Comparison of ENCODE assay signal across 9 mouse cellular contexts in the genomic region with DNA sequence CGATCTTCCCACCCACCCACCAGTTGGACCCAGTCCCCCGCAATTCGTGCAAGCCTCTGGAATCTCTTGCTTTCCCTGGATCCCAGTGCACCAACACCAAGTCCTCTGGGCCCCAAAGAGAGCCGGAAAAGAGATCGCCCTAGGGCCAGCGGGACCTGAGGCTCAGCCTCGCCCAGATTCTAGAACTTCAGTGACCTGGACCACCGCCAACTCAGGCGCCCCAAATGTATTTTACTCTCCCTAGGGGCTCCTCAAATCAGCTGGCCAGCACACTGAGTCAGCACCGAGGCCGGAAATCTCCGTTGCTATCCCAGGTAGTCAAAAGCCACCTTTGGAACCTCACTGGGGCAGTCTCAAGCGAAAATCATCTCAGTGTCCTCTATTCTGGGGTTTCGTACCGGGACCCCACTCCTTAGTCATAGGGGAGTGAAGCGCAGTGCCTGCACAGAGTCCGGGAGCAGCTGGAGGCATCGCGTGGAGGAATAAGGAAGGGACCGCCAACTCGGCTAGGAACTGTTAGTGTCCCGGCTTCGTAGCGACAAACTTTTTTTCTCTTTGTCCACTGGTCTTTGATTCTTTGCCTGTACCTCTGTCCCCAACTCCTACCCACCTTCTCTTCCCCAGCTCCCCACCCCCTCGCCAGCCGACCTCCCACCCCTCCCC. TPM values are rescaled to one million over a fixed set of nuclear protein-coding genes. Genes with fewer than 3 reads are reported as not detected.
A peak's percentile ranks its signal among the peaks of the same experiment; 100 is the strongest.
DNase-seq lines count a peak whose midpoint lies in the region; ATAC-seq and TF ChIP-seq lines count a peak whose summit lies in the region.
"Had no signal": no experiment of that assay in that cellular context is flagged by ENCODE, and none has a peak within 500 bp of the region (broad histone marks: within the 10 kb centered on the region; RNA-seq: fewer than 3 reads in every experiment).

No protein-coding gene starts in this region.

- H3K4me3 ChIP-seq in lung, embryonic 15.5 days: peak overlapping the region; percentile 43
- H3K4me3 ChIP-seq in liver, postnatal 0 days (ENCODE audit: low read depth, low read length): peak overlapping the region; percentile 54
- peak overlapping the region; percentile 44 for H3K4me3 ChIP-seq in stomach, postnatal 0 days (ENCODE audit: low read depth, low read length)
- no peak overlapping the region for H3K4me3 ChIP-seq in cerebellum, adult 2 months (replicated peaks; ENCODE audit: insufficient read depth, low read depth, low read length)

- H3K9me3 ChIP-seq in lung, embryonic 15.5 days: no peaks in the 10 kb centered on the region
- no peaks in the 10 kb centered on the region for H3K9me3 ChIP-seq in liver, postnatal 0 days (ENCODE audit: low read length)
- no peaks in the 10 kb centered on the region for H3K9me3 ChIP-seq in stomach, postnatal 0 days (ENCODE audit: control insufficient read depth, low read length)

- no peaks in the 10 kb centered on the region for H3K36me3 ChIP-seq in lung, embryonic 15.5 days
- H3K36me3 ChIP-seq in liver, postnatal 0 days (replicated peaks; ENCODE audit: insufficient read depth, low read length): no peaks in the 10 kb centered on the region
- H3K36me3 ChIP-seq in stomach, postnatal 0 days (ENCODE audit: control insufficient read depth, insufficient read depth, low read length): no peaks in the 10 kb centered on the region

- peaks cover 98% of the 10 kb centered on the region for H3K27me3 ChIP-seq in lung, embryonic 15.5 days
- H3K27me3 ChIP-seq in liver, postnatal 0 days (ENCODE audit: insufficient read depth, low read length): peaks cover 58% of the 10 kb centered on the region
- H3K27me3 ChIP-seq in stomach, postnatal 0 days (ENCODE audit: control insufficient read depth, insufficient read depth, low read length): peaks cover 14% of the 10 kb centered on the region
- peaks cover 10% of the 10 kb centered on the region for H3K27me3 ChIP-seq in cerebellum, adult 2 months (ENCODE audit: control insufficient read depth, insufficient read depth, low read length)

- DNase-seq in cerebellum, postnatal 10 days: peak; percentile 20 to 26
- DNase-seq in cerebellum, adult 9-11 months: no peak
- no peak for DNase-seq in lung, postnatal 14 days
- DNase-seq in liver, postnatal 0 days: peak; percentile 17
- DNase-seq in stomach, postnatal 0 days (ENCODE audit: low spot score): no peak
- no peak for DNase-seq in spleen, postnatal 4 days (ENCODE audit: low spot score in 2 of 2)
- DNase-seq in cerebellum, adult 2 months: no peak
- DNase-seq: adrenal gland, postnatal 25 days had no signal

- no peak for TF ChIP-seq EP300 in liver, postnatal 0 days (IDR thresholded peaks at IDR 0.05; ENCODE audit: low read depth)
- TF ChIP-seq EP300 in stomach, postnatal 0 days (optimal IDR thresholded peaks at IDR 0.05): no peak

- TF ChIP-seq POLR2A in cerebellum, adult 2 months (IDR thresholded peaks at IDR 0.05; ENCODE audit: borderline replicate concordance, insufficient read depth, low read length): no peak

- TF ChIP-seq CTCF in liver, postnatal 0 days (IDR thresholded peaks at IDR 0.05; ENCODE audit: low read depth): no peak
- no peak for TF ChIP-seq CTCF in stomach, postnatal 0 days (IDR thresholded peaks at IDR 0.05; ENCODE audit: low read depth)
- TF ChIP-seq CTCF in cerebellum, adult 2 months (IDR thresholded peaks at IDR 0.05; ENCODE audit: borderline replicate concordance, insufficient read depth, low read depth, low read length): no peak

- peak overlapping the region; percentile 54 for H3K4me2 ChIP-seq in lung, embryonic 15.5 days
- H3K4me2 ChIP-seq in liver, postnatal 0 days (ENCODE audit: low read depth, low read length): peak overlapping the region; percentile 70
- H3K4me2 ChIP-seq in stomach, postnatal 0 days (replicated peaks; ENCODE audit: low read depth): peak overlapping the region; percentile 66

- peak overlapping the region; percentile 97 for H3K27ac ChIP-seq in lung, embryonic 15.5 days
- H3K27ac ChIP-seq in liver, postnatal 0 days (ENCODE audit: low read depth): peak overlapping the region; percentile 90
- H3K27ac ChIP-seq in stomach, postnatal 0 days (replicated peaks): peak overlapping the region; percentile 75
- no peak overlapping the region for H3K27ac ChIP-seq in cerebellum, adult 2 months (ENCODE audit: insufficient read depth, low read length)

- H3K9ac ChIP-seq in lung, embryonic 15.5 days: peak overlapping the region; percentile 66
- H3K9ac ChIP-seq in liver, postnatal 0 days (replicated peaks): peak overlapping the region; percentile 57
- H3K9ac ChIP-seq in stomach, postnatal 0 days (ENCODE audit: low read length): peak overlapping the region; percentile 58

- peak; percentile 25 for ATAC-seq in lung, embryonic 15.5 days (ENCODE audit: borderline replicate concordance, extremely low read depth, low FRiP score, low TSS enrichment)
- no peak for ATAC-seq in liver, postnatal 0 days
- 0 out of 2 replicates have a peak, but pooled peaks have one; percentile 1 for ATAC-seq in stomach, postnatal 0 days (ENCODE audit: low FRiP score, low TSS enrichment)

- H3K4me1 ChIP-seq in lung, embryonic 15.5 days: peaks cover 19% of the 10 kb centered on the region
- H3K4me1 ChIP-seq in liver, postnatal 0 days (ENCODE audit: insufficient read depth): no peaks in the 10 kb centered on the region
- peaks cover 2% of the 10 kb centered on the region; the same call in 1 of the 2 replicates for H3K4me1 ChIP-seq in stomach, postnatal 0 days (replicated peaks; ENCODE audit: control insufficient read depth, insufficient read depth)
- no peaks in the 10 kb centered on the region; the same call in 1 of the 2 replicates for H3K4me1 ChIP-seq in cerebellum, adult 2 months (ENCODE audit: control insufficient read depth, insufficient read depth, low read length)

- 1% methylated on average over 26 of the region's 26 CpGs for WGBS in lung, embryonic 15.5 days
- 2% methylated on average over 26 of the region's 26 CpGs for WGBS in liver, postnatal 0 days (ENCODE audit: insufficient replicate concordance)
- WGBS in stomach, postnatal 0 days: 3% methylated on average over 26 of the region's 26 CpGs
- WGBS in cerebellum, adult 2 months: 2% methylated on average over 26 of the region's 26 CpGs

RNA-seq across cellular contexts. Expression of a gene that starts 1.8 kb away (rescaled TPM):
- 38.4 and 40.6 TPM in 2 replicates for polyA plus RNA-seq in lung, embryonic 15.5 days (2015; fragmentation: Nextera tagmentation; extraction: Ambion mirVana)
- polyA plus RNA-seq in liver, postnatal 0 days (2015; fragmentation: Nextera tagmentation; extraction: Ambion mirVana): 10.1 and 12.6 TPM in 2 replicates
- polyA plus RNA-seq in stomach, postnatal 0 days (2015; fragmentation: Nextera tagmentation; extraction: Ambion mirVana): 11.6 and 12.1 TPM in 2 replicates
- not detected in 2 replicates for polyA plus RNA-seq in cerebellum, adult 2 months (2012; rRNA removed)

Comparison
In these comparisons a context has a peak if more than half of its experiments do, and no peak if none do; other contexts are left out.
1. DNase-seq: peak in cerebellum, postnatal 10 days (2 of 2) and liver, postnatal 0 days (single experiment); none in cerebellum, adult 9-11 months (single experiment), lung, postnatal 14 days (single experiment), stomach, postnatal 0 days (single experiment), spleen, postnatal 4 days (0 of 2) and cerebellum, adult 2 months (0 of 2).
2. RNA of a gene that starts 1.8 kb away (polyA plus RNA-seq): 38.4 to 40.6 TPM in lung, embryonic 15.5 days, 11.6 to 12.1 TPM in stomach, postnatal 0 days and 10.1 to 12.6 TPM in liver, postnatal 0 days; not detected in cerebellum, adult 2 months; every median in the first group is over 10 times any median in the second.
3. Peak in every context shown above with its lines, with median percentiles within 50 percentile points of each other: H3K4me2 ChIP-seq and H3K9ac ChIP-seq.